Mouse (Mus musculus): ENCODE data around the gene Mup2. TPM values are rescaled to one million over a fixed set of nuclear protein-coding genes. Genes with fewer than 3 reads are reported as not detected.
"Not testable (repeated sequence)": the region's sequence is repeated elsewhere in the genome, so short reads cannot be mapped to it uniquely, and the experiment has no call there.

Mup2 gene
- not detected for total RNA-seq (2021)
- long read RNA-seq, experiment 1 = 0 reads
- long read RNA-seq, experiment 2 = 0 reads

DNA sequence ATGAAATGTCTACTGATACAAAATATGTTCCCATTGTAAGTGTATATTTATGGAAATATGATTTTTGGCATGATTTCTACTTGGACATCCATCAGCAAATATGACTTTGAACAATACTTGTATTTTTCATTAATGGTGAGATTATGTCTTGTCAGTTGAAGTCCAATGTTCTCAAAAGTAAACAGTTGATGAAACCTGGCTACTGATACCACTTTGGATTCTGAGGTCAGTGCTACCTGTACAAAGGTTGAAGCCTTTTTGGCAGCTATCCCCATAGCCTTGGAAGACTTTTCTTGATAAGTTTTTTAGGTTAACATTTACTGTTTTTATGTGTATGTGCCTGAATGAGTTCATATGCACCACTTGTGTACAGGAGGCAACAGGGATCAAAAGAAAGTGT lies at the start of gene Mup2:
TSS of gene Mup2 (minus strand) at position 101 of the 400 bp plus-strand sequence.
- DNase-seq = not testable (repeated sequence)

Other genes starting within 250 kb of the Mup2 start
- gene Slc46a2, start 239.2 kb downstream of the Mup2 start, total RNA-seq (2021) = under 1 TPM; 0.12 to 0.15 TPM
- not detected for gene Mup4, start 193.6 kb downstream of the Mup2 start, total RNA-seq (2021)
- gene Mup6, start 190.0 kb downstream of the Mup2 start, total RNA-seq (2021) = not detected
- gene Mup7, start 83.8 kb downstream of the Mup2 start, total RNA-seq (2021) = not detected
- not detected for gene Mup8, start 68.3 kb upstream of the Mup2 start, total RNA-seq (2021)